Mouse (Mus musculus): Measurements from ENCODE around the gene Kirrel.

Kirrel gene

GRCm38 (mm10) chr3:87079301-87079700, 95.2 kb downstream of the Kirrel start:
- DNase-seq (ENCODE audit: low spot score), result no peak

- no peak for DNase-seq (ENCODE audit: low spot score)
Measured at GRCm38 (mm10) chr3:87077681-87078080, 96.9 kb downstream of the Kirrel start.

- DNase-seq (ENCODE audit: low spot score), result no peak
Measured at GRCm38 (mm10) chr3:87076899-87077298, 97.6 kb downstream of the Kirrel start.

- DNase-seq (ENCODE audit: low spot score), result no peak
Measured at GRCm38 (mm10) chr3:87076161-87076560, 98.4 kb downstream of the Kirrel start.

GRCm38 (mm10) chr3:87072612-87073515, 101.7 kb downstream of the Kirrel start:
- DNase-seq (ENCODE audit: low spot score), result no peak

GRCm38 (mm10) chr3:87072191-87072590, 102.4 kb downstream of the Kirrel start:
- no peak for DNase-seq (ENCODE audit: low spot score)

GRCm38 (mm10) chr3:87067396-87067975, 107.1 kb downstream of the Kirrel start:
- DNase-seq (ENCODE audit: low spot score), result no peak

- no peak for DNase-seq (ENCODE audit: low spot score)
Measured at GRCm38 (mm10) chr3:87053939-87054338, 120.6 kb downstream of the Kirrel start.

- no peak for DNase-seq (ENCODE audit: low spot score)
Measured at GRCm38 (mm10) chr3:87047801-87048200, 126.7 kb downstream of the Kirrel start.

- no peak for DNase-seq (ENCODE audit: low spot score)
Measured at GRCm38 (mm10) chr3:87041733-87042132, 132.8 kb downstream of the Kirrel start.

- DNase-seq (ENCODE audit: low spot score), result no peak
Measured at GRCm38 (mm10) chr3:87038500-87038899, 136.0 kb downstream of the Kirrel start.

- DNase-seq (ENCODE audit: low spot score), result no peak
Measured at GRCm38 (mm10) chr3:87034061-87034460, 140.5 kb downstream of the Kirrel start.

- peak; percentile 72 for DNase-seq (ENCODE audit: low spot score)
Measured at GRCm38 (mm10) chr3:87033357-87033756, 141.2 kb downstream of the Kirrel start.

GRCm38 (mm10) chr3:87030855-87031254, 143.7 kb downstream of the Kirrel start:
- DNase-seq (ENCODE audit: low spot score), result peak; percentile 36

Measured in ovary, postnatal 36 days (tissue).